Mouse (Mus musculus) embryo, embryonic 10.5 days (tissue): Measurements from ENCODE around the gene Pip5k1b.

ENCODE experiments used
- DNase-seq: peaks from one replicate; pipeline ENCODE4 v3.0.0-alpha.2; 2015; ENCODE audit warnings: low spot score

Gene Pip5k1b

DNA sequence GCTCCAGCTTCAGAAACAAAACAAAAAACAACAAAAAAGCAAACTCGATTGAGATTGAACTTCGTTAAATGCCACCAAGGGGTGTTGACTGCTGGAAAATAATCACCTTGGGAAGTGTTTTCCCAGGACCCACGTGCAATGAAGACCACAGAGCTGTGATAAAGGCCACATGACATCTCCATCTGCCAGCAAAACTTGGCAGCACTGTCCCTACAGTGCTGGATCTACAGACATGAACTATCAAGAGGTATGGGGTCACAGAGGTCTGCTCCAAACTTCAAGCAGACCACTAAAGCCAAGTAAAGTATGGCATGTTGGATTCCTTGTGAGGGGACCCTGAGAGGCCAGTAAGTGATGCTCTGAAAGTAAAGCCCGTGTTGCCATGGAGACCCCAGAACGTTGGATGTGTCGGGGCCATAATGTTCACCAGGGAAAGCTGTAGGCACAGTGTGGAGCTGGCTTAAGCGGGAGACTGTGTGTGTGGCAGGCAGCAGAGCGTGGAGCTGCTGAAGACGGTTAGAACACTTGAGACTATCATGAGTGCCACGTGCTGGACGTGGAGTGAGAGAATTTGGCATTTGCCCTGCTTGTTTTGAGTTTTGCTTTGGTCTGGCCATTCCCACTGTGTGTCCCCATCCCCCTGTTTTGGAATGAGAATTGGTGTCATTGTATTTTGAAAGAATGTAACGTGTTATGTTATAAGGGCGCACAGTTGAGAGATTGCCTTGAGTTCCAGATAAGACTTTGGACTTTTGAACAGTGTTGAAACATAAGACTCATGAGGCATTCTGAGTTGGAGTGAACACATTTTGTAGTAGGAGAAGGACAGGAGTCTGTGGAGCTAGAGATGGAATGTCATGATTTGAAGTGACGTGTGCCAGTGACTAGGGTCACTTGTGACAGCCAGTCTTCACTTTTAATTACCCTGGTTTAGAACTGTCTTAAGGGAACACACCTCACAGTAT is 12.0 kb downstream of the Pip5k1b start:
- no peak for DNase-seq

GRCm38 (mm10) chr19:24542293-24542675 is 13.4 kb downstream of the Pip5k1b start:
- DNase-seq = no peak

GRCm38 (mm10) chr19:24541669-24542292 is 13.9 kb downstream of the Pip5k1b start:
- DNase-seq = no peak

DNA sequence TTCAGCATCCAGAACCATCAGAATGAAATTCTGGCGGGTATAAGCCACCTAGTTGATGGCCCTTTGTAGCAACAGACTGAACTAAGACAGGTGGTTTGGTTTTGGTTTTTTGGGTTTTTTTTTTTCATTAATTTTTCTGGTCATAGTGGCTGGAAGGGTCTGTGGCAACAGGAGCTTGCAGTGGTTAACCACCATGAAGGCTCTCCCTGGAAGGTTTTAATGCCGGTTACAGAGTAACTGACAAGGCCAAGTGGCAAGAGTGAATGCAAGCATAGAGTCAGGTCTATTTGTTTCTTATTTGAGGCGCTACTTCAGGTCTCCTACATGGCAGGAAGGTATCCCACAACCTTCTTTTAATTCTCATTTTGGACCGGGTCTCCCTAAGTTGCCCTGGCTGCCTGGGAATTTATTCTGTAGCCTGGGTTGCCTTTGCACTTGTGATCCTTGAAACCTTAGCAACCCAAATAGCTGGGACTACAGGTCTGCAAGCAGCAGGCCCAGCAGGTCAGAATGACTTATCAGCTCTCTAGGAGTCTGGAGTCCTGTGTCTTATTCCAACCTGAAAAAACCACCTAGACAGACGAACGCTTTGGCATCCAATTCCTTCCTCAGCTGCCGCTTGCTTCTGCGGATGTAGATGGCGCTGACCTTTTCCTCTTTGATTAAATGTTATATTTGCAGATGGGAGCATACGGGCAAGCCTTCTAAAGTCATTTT is 14.6 kb downstream of the Pip5k1b start:
- no peak for DNase-seq

DNA sequence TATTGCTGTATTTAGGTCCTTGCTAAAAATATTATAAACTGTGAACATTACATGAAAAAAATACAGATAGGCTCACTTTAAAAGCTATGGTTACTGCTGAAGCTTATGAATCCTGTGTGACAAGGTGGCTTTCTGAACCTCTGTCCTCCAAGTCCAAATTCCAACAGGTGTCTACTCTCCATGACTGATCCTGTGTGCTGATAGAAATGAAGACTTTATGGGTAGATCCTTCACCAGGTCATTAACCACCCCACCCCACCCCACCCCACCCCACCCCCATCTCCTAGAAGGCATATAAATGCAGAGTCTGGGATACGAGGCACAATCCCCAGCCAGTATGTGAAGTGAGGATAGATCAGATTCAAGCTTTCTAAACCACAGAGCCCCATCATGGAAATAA is 16.6 kb downstream of the Pip5k1b start:
- DNase-seq = no peak

DNA sequence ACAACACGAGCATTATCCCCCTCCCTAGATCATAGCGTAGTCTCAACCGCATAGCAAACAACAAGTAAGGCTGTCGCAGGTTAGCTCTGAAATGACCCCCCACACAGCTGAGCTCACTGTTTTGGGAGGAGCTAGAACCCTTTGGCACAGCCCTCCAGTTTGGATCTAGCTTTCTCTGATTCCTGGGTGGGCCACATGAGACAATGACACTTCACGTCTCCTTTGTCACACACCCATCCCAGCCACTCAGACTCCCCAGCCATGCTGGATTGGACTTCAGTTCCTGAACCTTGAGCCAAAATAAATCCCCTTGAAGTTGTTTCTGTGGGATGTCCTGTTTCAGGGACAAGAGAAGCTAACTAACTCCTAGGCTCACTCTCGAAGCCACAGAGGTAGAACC is 17.5 kb downstream of the Pip5k1b start:
- DNase-seq = no peak

DNA sequence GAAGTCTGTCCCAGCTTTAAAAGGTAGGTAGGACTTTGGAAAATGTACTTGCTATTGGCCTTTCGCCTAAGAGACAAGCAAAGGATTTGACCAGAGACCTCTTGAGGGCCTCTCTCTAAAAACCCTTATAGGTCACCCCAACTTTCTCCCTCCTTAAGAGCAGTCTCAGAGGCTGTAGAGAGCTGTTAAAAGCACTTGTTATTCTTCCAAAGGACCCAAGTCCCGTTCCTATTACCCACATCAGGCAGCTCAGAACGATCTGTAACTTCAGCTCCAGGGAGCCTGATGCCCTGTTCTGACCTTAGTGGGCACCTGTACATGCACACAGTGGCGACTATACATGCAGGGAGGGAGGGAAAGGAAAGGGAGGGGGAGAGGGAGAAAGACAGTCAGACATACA is 18.0 kb downstream of the Pip5k1b start:
- DNase-seq = no peak

GRCm38 (mm10) chr19:24536920-24537319 is 18.8 kb downstream of the Pip5k1b start:
- DNase-seq = no peak

DNA sequence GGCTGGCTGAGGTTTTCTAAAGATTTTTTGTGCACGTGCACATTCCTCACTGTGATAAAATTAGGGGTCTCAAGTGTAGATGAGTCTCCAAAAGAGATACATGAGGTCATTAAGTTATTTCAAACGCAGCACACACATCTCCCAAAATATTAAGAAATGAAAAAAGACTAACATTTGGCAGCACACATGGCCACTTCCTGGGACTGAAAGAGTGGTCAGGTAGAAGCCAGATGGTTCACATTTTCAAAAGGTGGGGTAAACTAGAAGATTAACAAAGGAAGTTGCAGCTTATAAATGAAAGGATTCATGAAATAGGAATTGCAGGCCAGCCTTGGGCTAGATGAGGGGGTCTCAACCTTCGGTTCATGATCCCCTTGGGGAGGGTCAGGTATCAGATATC is 19.4 kb downstream of the Pip5k1b start:
- no peak for DNase-seq

DNA sequence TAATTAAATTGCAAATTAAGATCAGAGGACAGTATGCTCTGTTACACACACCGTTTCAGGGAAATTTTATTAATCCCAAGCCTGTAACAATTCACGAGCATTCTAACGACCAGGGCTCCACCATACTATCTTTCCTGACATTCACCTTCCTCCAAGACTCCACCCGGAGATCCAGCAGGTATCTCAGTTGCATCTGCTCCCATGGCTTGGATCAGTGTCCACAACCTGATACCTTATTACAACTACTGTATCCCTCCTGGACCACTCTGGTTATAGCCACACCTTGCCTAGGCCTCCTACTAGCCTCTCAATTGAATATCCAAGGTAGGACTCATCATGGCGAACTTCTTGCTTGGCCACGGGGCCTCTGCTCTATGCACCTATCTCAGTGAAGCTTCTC is 20.5 kb downstream of the Pip5k1b start:
- no peak for DNase-seq

- DNase-seq = no peak
These were observed 20.9 kb downstream of the Pip5k1b start for GRCm38 (mm10) chr19:24534733-24535132.

DNA sequence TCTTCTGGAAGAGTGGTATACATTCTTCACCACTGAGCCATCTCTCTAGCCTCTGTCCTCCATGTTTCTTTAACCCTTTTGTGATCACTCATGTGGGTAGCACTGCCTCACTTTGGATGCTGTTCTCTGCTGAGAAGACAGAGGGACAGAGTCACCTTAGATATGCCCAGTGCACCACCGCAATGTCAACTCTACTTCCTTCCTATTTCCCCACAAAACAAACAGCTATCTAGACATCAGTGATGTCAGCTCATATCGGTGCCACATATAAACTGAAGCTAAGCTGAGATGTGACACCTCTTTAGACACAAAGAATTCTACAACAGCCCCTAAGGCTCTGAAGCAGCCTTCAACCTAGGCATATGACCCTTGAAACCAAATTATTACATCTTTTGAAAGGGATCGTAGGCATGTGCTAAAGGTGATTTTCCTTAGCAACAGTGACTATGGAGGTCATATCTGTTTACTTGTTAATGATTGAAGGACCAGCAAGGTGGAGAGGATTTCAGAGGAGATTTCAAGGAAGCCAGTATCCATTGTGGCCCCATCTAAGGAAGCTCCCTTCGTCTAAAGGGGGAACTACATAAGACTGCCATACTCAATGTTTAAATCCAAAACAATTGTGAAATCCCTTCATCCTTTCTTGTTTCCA is 26.6 kb downstream of the Pip5k1b start:
- no peak for DNase-seq

GRCm38 (mm10) chr19:24528129-24528730 is 27.4 kb downstream of the Pip5k1b start:
- DNase-seq = no peak

- no peak for DNase-seq
These were observed 28.1 kb downstream of the Pip5k1b start for GRCm38 (mm10) chr19:24527613-24527948.

- no peak for DNase-seq
These were observed 28.7 kb downstream of the Pip5k1b start for GRCm38 (mm10) chr19:24526731-24527612.

- DNase-seq = no peak
These were observed 32.0 kb downstream of the Pip5k1b start for GRCm38 (mm10) chr19:24523476-24524313.

DNA sequence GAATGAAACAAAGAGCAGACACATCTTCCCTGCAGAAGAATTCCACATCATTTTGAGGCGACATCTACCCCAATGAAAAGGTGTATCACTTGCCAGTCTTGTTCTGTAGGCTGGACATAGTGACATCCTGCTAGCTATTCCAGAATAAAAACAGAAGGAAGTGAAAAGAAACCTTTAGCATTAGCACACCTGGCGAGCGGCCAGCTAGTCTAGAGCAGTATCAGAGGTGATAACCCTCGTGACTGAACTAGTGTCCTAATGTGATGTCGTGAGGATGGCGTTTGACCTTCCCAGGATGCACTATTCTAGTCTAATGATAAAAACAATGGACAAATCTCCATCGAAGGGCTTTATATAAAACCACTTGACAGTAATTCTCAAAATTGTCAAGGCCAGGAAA is 33.7 kb downstream of the Pip5k1b start:
- DNase-seq = no peak

GRCm38 (mm10) chr19:24521146-24521545 is 34.5 kb downstream of the Pip5k1b start:
- no peak for DNase-seq

DNA sequence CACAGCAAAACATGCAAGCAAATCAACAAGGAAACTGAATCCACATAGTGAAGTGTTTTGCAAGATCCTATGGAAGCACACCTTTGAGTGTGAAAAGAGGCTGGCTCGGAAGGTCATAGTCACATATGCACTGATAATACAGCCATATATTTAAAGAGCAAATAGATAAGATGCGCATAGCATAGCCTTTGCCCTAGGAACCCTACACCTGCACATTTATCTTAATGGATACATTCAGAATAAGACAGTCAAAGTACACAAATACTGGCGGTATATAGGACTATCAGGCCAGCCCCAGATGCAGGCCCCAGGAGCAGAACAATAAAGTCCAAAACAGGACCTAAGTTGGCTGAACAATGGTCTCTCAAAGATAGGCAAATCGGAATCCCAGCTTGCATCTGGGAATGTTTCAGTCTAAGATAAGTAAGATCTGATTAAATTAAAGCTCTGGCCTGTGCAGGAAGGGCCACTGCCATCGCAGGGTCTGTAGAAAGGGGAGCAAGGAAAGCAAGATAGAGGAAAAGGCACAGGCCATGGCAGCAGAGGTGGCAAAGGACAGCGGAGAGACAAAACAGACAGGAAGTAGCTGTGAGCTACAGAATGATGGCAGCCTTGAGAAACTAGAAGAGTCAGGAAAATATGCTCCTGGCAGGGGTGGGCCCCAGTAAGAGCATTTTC is 35.8 kb downstream of the Pip5k1b start:
- DNase-seq = no peak
